Mouse (Mus musculus) layer of hippocampus, adult 9-10 months (tissue): ENCODE data around the gene Cog3.
"Not testable (repeated sequence)": the region's sequence is repeated elsewhere in the genome, so short reads cannot be mapped to it uniquely, and the experiment has no call there.

Experiments
- DNase-seq: peaks from one replicate; pipeline ENCODE4 v3.0.0; 2022; ENCODE audit warnings: low spot score

The Cog3 gene

GRCm38 (mm10) chr14:75753991-75754817 lies at the start of gene Cog3:
Gene Cog3, minus strand, starts transcription at chr14:75754517.
- DNase-seq = peak; percentile 87

GRCm38 (mm10) chr14:75797769-75798386 lies 43.6 kb upstream of the Cog3 start:
- no peak for DNase-seq

- DNase-seq = no peak
These were observed 41.6 kb upstream of the Cog3 start for GRCm38 (mm10) chr14:75795918-75796317.

- no peak for DNase-seq
These were observed 40.4 kb upstream of the Cog3 start for GRCm38 (mm10) chr14:75794726-75795125.

GRCm38 (mm10) chr14:75794324-75794723 lies 40.0 kb upstream of the Cog3 start:
- no peak for DNase-seq

- no peak for DNase-seq
These were observed 38.8 kb upstream of the Cog3 start for GRCm38 (mm10) chr14:75793110-75793509.

GRCm38 (mm10) chr14:75791372-75791771 lies 37.1 kb upstream of the Cog3 start:
- no peak for DNase-seq

GRCm38 (mm10) chr14:75790411-75790996 lies 36.2 kb upstream of the Cog3 start:
- DNase-seq = peak; percentile 10

GRCm38 (mm10) chr14:75789291-75789690 lies 35.0 kb upstream of the Cog3 start:
- DNase-seq = no peak

GRCm38 (mm10) chr14:75787794-75788175 lies 33.5 kb upstream of the Cog3 start:
- DNase-seq = no peak

GRCm38 (mm10) chr14:75786868-75787793 lies 32.8 kb upstream of the Cog3 start, which contains the start of gene Slc25a30:
Gene Slc25a30, minus strand, starts transcription at chr14:75787037.
- peak; percentile 86 for DNase-seq

GRCm38 (mm10) chr14:75786424-75786867 lies 32.1 kb upstream of the Cog3 start:
- DNase-seq = no peak

- no peak for DNase-seq
These were observed 25.6 kb upstream of the Cog3 start for GRCm38 (mm10) chr14:75779913-75780312.

- DNase-seq = no peak
These were observed 22.3 kb upstream of the Cog3 start for GRCm38 (mm10) chr14:75776637-75777036.

GRCm38 (mm10) chr14:75773431-75773830 lies 19.1 kb upstream of the Cog3 start:
- DNase-seq = no peak

GRCm38 (mm10) chr14:75772407-75772806 lies 18.1 kb upstream of the Cog3 start:
- not testable (repeated sequence) for DNase-seq

- DNase-seq = no peak
These were observed 16.8 kb upstream of the Cog3 start for GRCm38 (mm10) chr14:75771101-75771501.

GRCm38 (mm10) chr14:75769334-75769733 lies 15.0 kb upstream of the Cog3 start:
- DNase-seq = no peak

GRCm38 (mm10) chr14:75768275-75768608 lies 13.9 kb upstream of the Cog3 start:
- DNase-seq = no peak

GRCm38 (mm10) chr14:75767492-75768274 lies 13.4 kb upstream of the Cog3 start:
- DNase-seq = peak; percentile 55
